Mouse (Mus musculus) MEL (cell line): Measurements from ENCODE around the gene Spata2.

Experiments
- CHD1 ChIP-seq: IDR thresholded peaks from 2 replicates; pipeline ENCODE4 v1.6.1; 2012; ENCODE audit warnings: low read depth, mild to moderate bottlenecking, inconsistent platforms, low read length, improper control_type of control experiment
- CTCF ChIP-seq, 3 experiments: IDR thresholded peaks in 2 of 3; conservative IDR thresholded peaks in 1 of 3; 2 replicates each; pipeline ENCODE4 v1.5.1; 2011 to 2012; ENCODE audit warnings: low read length in 3 of 3, low read depth in 2 of 3, mild to moderate bottlenecking in 2 of 3, improper control_type of control experiment in 1 of 3, inconsistent platforms in 1 of 3, mixed read lengths in 1 of 3, moderate library complexity in 1 of 3; ENCODE audit not compliant: control insufficient read depth in 1 of 3, insufficient read depth in 1 of 3, poor library complexity in 1 of 3, severe bottlenecking in 1 of 3
- EP300 ChIP-seq, 2 experiments: IDR thresholded peaks; 2 replicates each; pipeline ENCODE4 v1.6.1; 2011; ENCODE audit warnings: improper control_type of control experiment in 2 of 2, low read length in 2 of 2, low read depth in 1 of 2, mild to moderate bottlenecking in 1 of 2
- GATA1 ChIP-seq: IDR thresholded peaks from 2 replicates; pipeline ENCODE4 v1.6.1; 2011; ENCODE audit warnings: low read depth, low read length, improper control_type of control experiment
- KAT2A ChIP-seq: conservative IDR thresholded peaks from 2 replicates; pipeline ENCODE4 v1.6.1; 2012; ENCODE audit warnings: low read depth, low read length, improper control_type of control experiment, inconsistent platforms
- MXI1 ChIP-seq: IDR thresholded peaks from 2 replicates; pipeline ENCODE4 v1.6.1; 2011; ENCODE audit warnings: mild to moderate bottlenecking, low read depth, low read length, improper control_type of control experiment
- POLR2A ChIP-seq, 2 experiments: IDR thresholded peaks; 2 replicates each; pipeline ENCODE4 v1.6.1; 2011 to 2012; ENCODE audit warnings: low read length in 2 of 2, mild to moderate bottlenecking in 2 of 2, control low read depth in 1 of 2, improper control_type of control experiment in 1 of 2, low read depth in 1 of 2, moderate library complexity in 1 of 2; ENCODE audit not compliant: control insufficient read depth in 1 of 2, insufficient read depth in 1 of 2, poor library complexity in 1 of 2
- ZMIZ1 ChIP-seq: IDR thresholded peaks from 2 replicates; pipeline ENCODE4 v1.6.1; 2012; ENCODE audit warnings: low read depth, mild to moderate bottlenecking, inconsistent platforms, low read length, improper control_type of control experiment, moderate library complexity

- TF ChIP-seq CTCF (IDR thresholded peaks at IDR 0.05 in 2 of 3, conservative IDR thresholded peaks at IDR 0.05 in 1 of 3; ENCODE audit: control insufficient read depth in 1 of 3, insufficient read depth in 1 of 3, low read depth in 2 of 3, low read length in 3 of 3, poor library complexity in 1 of 3, severe bottlenecking in 1 of 3): no peak
- no peak for TF ChIP-seq GATA1
- TF ChIP-seq POLR2A (IDR thresholded peaks at IDR 0.05; ENCODE audit: control insufficient read depth in 1 of 2, insufficient read depth in 1 of 2, low read depth in 1 of 2, low read length in 2 of 2, poor library complexity in 1 of 2): no peak
- no peak for TF ChIP-seq KAT2A
- TF ChIP-seq ZMIZ1: no peak
- TF ChIP-seq MXI1: no peak
- TF ChIP-seq CHD1: no peak
- TF ChIP-seq EP300 (IDR thresholded peaks at IDR 0.05; ENCODE audit: low read depth in 1 of 2, low read length in 2 of 2): no peak
Observed at GRCm38 (mm10) chr2:167476762-167477161, 15.9 kb downstream of the Spata2 start.
